8 mouse cellular contexts compared by ENCODE assay signal in the genomic region with DNA sequence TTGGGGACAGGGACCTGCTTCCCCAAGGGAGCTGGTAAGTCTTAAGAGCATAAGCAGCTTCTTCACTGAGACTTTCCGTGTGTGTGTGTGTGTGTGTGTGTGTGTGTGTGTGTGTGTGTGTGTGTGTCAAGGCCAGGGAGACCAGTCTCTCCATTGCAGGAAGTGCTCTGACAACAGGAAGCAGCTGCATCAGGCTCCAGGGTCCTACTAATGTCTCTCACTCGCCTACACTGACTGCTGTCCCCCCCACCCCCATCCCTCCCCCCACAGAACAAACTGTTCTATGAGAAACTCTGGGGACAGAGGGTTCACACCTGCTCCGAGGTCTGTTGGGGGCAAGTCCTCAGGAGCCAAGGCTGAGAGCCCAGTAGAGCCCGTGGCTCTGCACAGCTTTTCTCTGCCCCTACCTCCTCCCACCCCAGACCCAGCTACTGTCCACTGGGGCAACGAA. TPM values are rescaled to one million over a fixed set of nuclear protein-coding genes. Genes with fewer than 3 reads are reported as not detected.
DNase-seq lines count a peak whose midpoint lies in the region; ATAC-seq lines count a peak whose summit lies in the region.

No protein-coding gene starts in this region.

- no peaks in the 10 kb centered on the region for H3K36me3 ChIP-seq in intestine, embryonic 15.5 days
- H3K36me3 ChIP-seq in intestine, embryonic 16.5 days (ENCODE audit: control insufficient read depth, insufficient read depth, low read length) = no peaks in the 10 kb centered on the region
- H3K36me3 ChIP-seq in lung, embryonic 16.5 days (ENCODE audit: control insufficient read depth, insufficient read depth, low read length) = no peaks in the 10 kb centered on the region

- no peaks in the 10 kb centered on the region for H3K9me3 ChIP-seq in intestine, embryonic 15.5 days
- H3K9me3 ChIP-seq in intestine, embryonic 16.5 days (ENCODE audit: control insufficient read depth, low read length) = no peaks in the 10 kb centered on the region
- peaks cover 3% of the 10 kb centered on the region for H3K9me3 ChIP-seq in lung, embryonic 16.5 days (ENCODE audit: control insufficient read depth, low read length)

- WGBS in intestine, embryonic 15.5 days = 34% methylated on average over 5 of the region's 5 CpGs
- 45% methylated on average over 5 of the region's 5 CpGs for WGBS in intestine, embryonic 16.5 days
- WGBS in lung, embryonic 16.5 days = 27% methylated on average over 5 of the region's 5 CpGs

- intact Hi-C loops in left cerebral cortex, postnatal 4 days (cut with DNase I) = no loop called here

- H3K27ac ChIP-seq in intestine, embryonic 15.5 days = no peak overlapping the region
- no peak overlapping the region for H3K27ac ChIP-seq in intestine, embryonic 16.5 days (ENCODE audit: low read length)
- H3K27ac ChIP-seq in lung, embryonic 16.5 days (ENCODE audit: low read length) = peak overlapping the region; percentile 86

- no peak overlapping the region for H3K4me2 ChIP-seq in intestine, embryonic 15.5 days (replicated peaks)
- no peak overlapping the region for H3K4me2 ChIP-seq in intestine, embryonic 16.5 days (ENCODE audit: low read depth, low read length)
- no peak overlapping the region for H3K4me2 ChIP-seq in lung, embryonic 16.5 days (ENCODE audit: low read depth, low read length)

- H3K4me1 ChIP-seq in intestine, embryonic 15.5 days (replicated peaks) = peaks cover 20% of the 10 kb centered on the region
- H3K4me1 ChIP-seq in intestine, embryonic 16.5 days (ENCODE audit: control insufficient read depth, insufficient read depth, low read length) = peaks cover 20% of the 10 kb centered on the region
- peaks cover 23% of the 10 kb centered on the region for H3K4me1 ChIP-seq in lung, embryonic 16.5 days (replicated peaks; ENCODE audit: control insufficient read depth, insufficient read depth, low read length)

- H3K4me3 ChIP-seq in intestine, embryonic 15.5 days (replicated peaks) = no peak overlapping the region
- no peak overlapping the region for H3K4me3 ChIP-seq in intestine, embryonic 16.5 days (ENCODE audit: low read length)
- H3K4me3 ChIP-seq in lung, embryonic 16.5 days (ENCODE audit: low read length) = no peak overlapping the region

- H3K27me3 ChIP-seq in intestine, embryonic 15.5 days (replicated peaks) = no peaks in the 10 kb centered on the region
- H3K27me3 ChIP-seq in intestine, embryonic 16.5 days (replicated peaks; ENCODE audit: control insufficient read depth, insufficient read depth, low read length) = no peaks in the 10 kb centered on the region
- H3K27me3 ChIP-seq in lung, embryonic 16.5 days (ENCODE audit: control insufficient read depth, insufficient read depth, low read depth, low read length) = no peaks in the 10 kb centered on the region

- peak; percentile 13; the same call in 1 of the 2 replicates for ATAC-seq in intestine, embryonic 15.5 days
- no peak for ATAC-seq in intestine, embryonic 16.5 days
- peak; percentile 29; the same call in 1 of the 2 replicates for ATAC-seq in lung, embryonic 16.5 days (ENCODE audit: low read depth)

- peak; percentile 30 for DNase-seq in adrenal gland, postnatal 25 days
- DNase-seq in kidney, adult 18-20 months = peak; percentile 49
- peak; percentile 85 for DNase-seq in thymus, postnatal 14 days
- no peak for DNase-seq in left cerebral cortex, postnatal 4 days
- DNase-seq in embryo, embryonic 9.5 days (ENCODE audit: extremely low spot score) = no peak

- H3K9ac ChIP-seq in intestine, embryonic 15.5 days = no peak overlapping the region
- H3K9ac ChIP-seq in intestine, embryonic 16.5 days (ENCODE audit: low read depth, low read length) = no peak overlapping the region
- no peak overlapping the region for H3K9ac ChIP-seq in lung, embryonic 16.5 days (ENCODE audit: low read length)

RNA-seq across cellular contexts. Expression of gene Srp14, which starts 11.8 kb away (rescaled TPM):
- 196 and 209 TPM in 2 replicates for polyA plus RNA-seq in intestine, embryonic 15.5 days (2015; fragmentation: Nextera tagmentation; extraction: Ambion mirVana)
- polyA plus RNA-seq in intestine, embryonic 16.5 days (2015; fragmentation: Nextera tagmentation; extraction: Ambion mirVana) = 191 and 204 TPM in 2 replicates
- 206 and 213 TPM in 2 replicates for total RNA-seq in adrenal gland, postnatal 25 days (2021)
- polyA plus RNA-seq in lung, embryonic 16.5 days (2015; fragmentation: Nextera tagmentation; extraction: Ambion mirVana) = 250 and 281 TPM in 2 replicates
- total RNA-seq in left cerebral cortex, postnatal 4 days (2021) = 100 to 1,000 TPM; 159 to 170 TPM

RNA-seq across cellular contexts. Expression of gene Bmf, which starts 58.2 kb away (rescaled TPM):
- 2.8 and 3.0 TPM in 2 replicates for polyA plus RNA-seq in intestine, embryonic 15.5 days (2015; fragmentation: Nextera tagmentation; extraction: Ambion mirVana)
- 2.3 and 2.4 TPM in 2 replicates for polyA plus RNA-seq in intestine, embryonic 16.5 days (2015; fragmentation: Nextera tagmentation; extraction: Ambion mirVana)
- 13.6 and 24.0 TPM in 2 replicates for total RNA-seq in adrenal gland, postnatal 25 days (2021)
- 4.7 and 6.7 TPM in 2 replicates for polyA plus RNA-seq in lung, embryonic 16.5 days (2015; fragmentation: Nextera tagmentation; extraction: Ambion mirVana)
- total RNA-seq in left cerebral cortex, postnatal 4 days (2021) = 1 to 10 TPM; 5.7 to 6.0 TPM

Comparison
In these comparisons a context has a peak if more than half of its experiments do, and no peak if none do; other contexts are left out.
1. DNase-seq: peak in adrenal gland, postnatal 25 days (single experiment), kidney, adult 18-20 months (single experiment) and thymus, postnatal 14 days (single experiment); none in left cerebral cortex, postnatal 4 days (single experiment) and embryo, embryonic 9.5 days (single experiment).